Mouse (Mus musculus) C3H10T1/2 (cell line): ENCODE results near the gene Cyp2c29. TPM values are rescaled to one million over a fixed set of nuclear protein-coding genes. Genes with fewer than 3 reads are reported as not detected.

Experiments used
- polyA plus RNA-seq, 2 experiments: library from polyadenylated mRNA; unstranded; fragments of >200 nt; fragmentation: generic; extraction: Trizol; gene quantifications; one replicate each; pipeline ENCODE4 v1.2.1; 2012; ENCODE audit warnings: missing spikeins in 2 of 2

Gene Cyp2c29
- not detected for polyA plus RNA-seq

DNA sequence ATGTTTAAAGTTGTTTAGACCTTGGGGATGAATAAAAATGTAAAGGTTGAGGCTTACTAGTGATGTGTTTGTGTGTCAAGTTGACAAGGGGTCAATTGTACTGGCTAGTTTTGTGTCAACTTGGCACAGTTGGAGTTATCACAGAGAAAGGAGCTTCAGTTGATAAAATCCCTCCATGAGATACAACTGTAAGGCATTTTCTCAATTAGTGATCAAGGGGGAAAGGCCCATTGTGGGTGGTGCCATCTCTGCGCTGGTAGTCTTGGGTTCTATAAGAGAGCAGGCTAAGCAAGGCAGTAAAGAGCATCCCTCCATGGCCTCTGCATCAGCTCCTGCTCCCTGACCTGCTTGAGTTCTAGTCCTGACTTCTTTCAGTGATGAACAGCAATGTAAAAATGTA lies at the start of gene Cyp2c29:
Gene Cyp2c29 (plus strand): TSS at position 301 of the 400 bp plus-strand sequence.

Other genes starting within 250 kb of the Cyp2c29 start
- not detected for gene Cyp2c65, start 208.4 kb upstream of the Cyp2c29 start, polyA plus RNA-seq
- gene Cyp2c66, start 155.5 kb upstream of the Cyp2c29 start, polyA plus RNA-seq: not detected
- not detected for gene Cyp2c38, start 193.7 kb downstream of the Cyp2c29 start, polyA plus RNA-seq
- gene Cyp2c39, start 241.5 kb downstream of the Cyp2c29 start, polyA plus RNA-seq: not detected